Mouse (Mus musculus) frontal cortex, adult (tissue): Measurements from ENCODE around the gene Tbcb.
"Not testable (repeated sequence)": the region's sequence is repeated elsewhere in the genome, so short reads cannot be mapped to it uniquely, and the experiment has no call there.

ENCODE experiments used
- ATAC-seq: cut with Nextera tagmentation; 2 replicates; pipeline ENCODE4 v1.9.2; 2017; ENCODE audit warnings: mild to moderate bottlenecking, moderate library complexity, mixed read lengths; ENCODE audit not compliant: low TSS enrichment

Tbcb gene

GRCm38 (mm10) chr7:30231669-30232454 is at the start of gene Tbcb, which contains the start of gene Polr2i:
TSS of gene Tbcb (minus strand) at chr7:30232272.
TSS of gene Polr2i (plus strand) at chr7:30231948.
- ATAC-seq, result peak; percentile 96

GRCm38 (mm10) chr7:30281522-30281921 is 49.5 kb upstream of the Tbcb start:
- no peak for ATAC-seq

GRCm38 (mm10) chr7:30280670-30281138 is 48.6 kb upstream of the Tbcb start:
- peak; percentile 84 for ATAC-seq

- ATAC-seq, result peak; percentile 95
Measured at GRCm38 (mm10) chr7:30279951-30280669, 48.0 kb upstream of the Tbcb start, which contains the start of the genes Thap8 and Wdr62. TSS of gene Thap8 (plus strand) at chr7:30280094. TSS of gene Wdr62 (minus strand) at chr7:30280419.

GRCm38 (mm10) chr7:30279536-30279935 is 47.5 kb upstream of the Tbcb start:
- ATAC-seq, result no peak

- no peak for ATAC-seq
Measured at GRCm38 (mm10) chr7:30278911-30279310, 46.8 kb upstream of the Tbcb start.

GRCm38 (mm10) chr7:30274383-30274782 is 42.3 kb upstream of the Tbcb start:
- no peak for ATAC-seq

- no peak for ATAC-seq
Measured at GRCm38 (mm10) chr7:30269641-30270040, 37.6 kb upstream of the Tbcb start.

GRCm38 (mm10) chr7:30266780-30267179 is 34.7 kb upstream of the Tbcb start:
- ATAC-seq, result no peak

- no peak for ATAC-seq
Measured at GRCm38 (mm10) chr7:30265935-30266334, 33.9 kb upstream of the Tbcb start.

GRCm38 (mm10) chr7:30265531-30265930 is 33.5 kb upstream of the Tbcb start:
- ATAC-seq, result no peak

GRCm38 (mm10) chr7:30265041-30265440 is 33.0 kb upstream of the Tbcb start:
- ATAC-seq, result no peak

- no peak for ATAC-seq
Measured at GRCm38 (mm10) chr7:30251956-30252954, 20.2 kb upstream of the Tbcb start.

GRCm38 (mm10) chr7:30237374-30237773 is 5.3 kb upstream of the Tbcb start:
- not testable (repeated sequence) for ATAC-seq

- no peak for ATAC-seq
Measured at GRCm38 (mm10) chr7:30235625-30236024, 3.6 kb upstream of the Tbcb start, which contains the start of gene Ovol3. TSS of gene Ovol3 (minus strand) at chr7:30235725.

GRCm38 (mm10) chr7:30235091-30235490 is 3.0 kb upstream of the Tbcb start:
- ATAC-seq, result no peak

- ATAC-seq, result no peak
Measured at GRCm38 (mm10) chr7:30234276-30234858, 2.3 kb upstream of the Tbcb start.

GRCm38 (mm10) chr7:30233387-30233786 is 1.3 kb upstream of the Tbcb start:
- no peak for ATAC-seq

GRCm38 (mm10) chr7:30232631-30233148 is 618 bp upstream of the Tbcb start:
- ATAC-seq, result 0 out of 2 replicates have a peak, but pooled peaks have one; percentile 3

- no peak for ATAC-seq
Measured at GRCm38 (mm10) chr7:30231328-30231668, 774 bp downstream of the Tbcb start.

GRCm38 (mm10) chr7:30224206-30224605 is 7.9 kb downstream of the Tbcb start:
- no peak for ATAC-seq
